Mouse (Mus musculus) lung, adult 2 months (tissue): Measurements from ENCODE around the gene Ldah. TPM values are rescaled to one million over a fixed set of nuclear protein-coding genes. Genes with fewer than 3 reads are reported as not detected.
A peak's percentile ranks its signal among the peaks of the same experiment; 100 is the strongest.

Experiments
- DNase-seq: peaks from one replicate; pipeline ENCODE4 v3.0.0; 2022
- H3K4me1 ChIP-seq: fragments of 200-500 bp; 2 replicates; pipeline ENCODE4 v1.6.1; 2011; ENCODE audit warnings: low read length; ENCODE audit not compliant: control insufficient read depth, insufficient read depth
- H3K4me3 ChIP-seq: fragments of 200-500 bp; replicated peaks from 2 replicates; pipeline ENCODE3; 2011; ENCODE audit warnings: low read depth, mild to moderate bottlenecking, control low read depth, low read length; ENCODE audit errors: extremely low read depth
- CTCF ChIP-seq: fragments of 200-500 bp; IDR thresholded peaks from 2 replicates; pipeline ENCODE4 v1.5.1; 2011; ENCODE audit warnings: mild to moderate bottlenecking, low read length, control low read depth; ENCODE audit not compliant: insufficient read depth
- POLR2A ChIP-seq: fragments of 200-500 bp; IDR thresholded peaks from 2 replicates; pipeline ENCODE4 v1.6.1; 2011; ENCODE audit warnings: low read depth, mild to moderate bottlenecking, control low read depth, low read length, borderline replicate concordance; ENCODE audit errors: extremely low read depth
- WGBS: fragments of 180-500 bp; shearing (Covaris S2); methylation state at CpG from one replicate; pipeline ENCODE4 v1.1.7; 2018; 5-methylcytosine and 5-hydroxymethylcytosine counted together
- polyA plus RNA-seq: library from polyadenylated mRNA; depleted of rRNA; stranded (reverse); fragments of >200 nt; gene quantifications from 2 replicates; pipeline ENCODE4 v1.2.3, GENCODE M21; 2012; rRNA removed

Gene Ldah
- polyA plus RNA-seq, 1 experiment: 33.1 TPM

- H3K4me3 ChIP-seq: no peak overlapping the region
- 82% methylated on average over 13 of the region's 13 CpGs for WGBS
- DNase-seq: no peak
- TF ChIP-seq POLR2A (no peak), CTCF (no peak)
- peaks cover 8% of the 10 kb centered on the region for H3K4me1 ChIP-seq
Observed at GRCm38 (mm10) chr12:8325245-8325942, 117.5 kb downstream of the Ldah start.

- 85% methylated on average over 17 of the region's 17 CpGs for WGBS
- no peak for DNase-seq
- H3K4me3 ChIP-seq: no peak overlapping the region
- peaks cover 8% of the 10 kb centered on the region for H3K4me1 ChIP-seq
- TF ChIP-seq CTCF (no peak), POLR2A (no peak)
Observed at GRCm38 (mm10) chr12:8325943-8326522, 118.1 kb downstream of the Ldah start.

- TF ChIP-seq POLR2A (no peak), CTCF (peak; percentile 83)
- WGBS: 22% methylated on average over 17 of the region's 17 CpGs
- H3K4me1 ChIP-seq: peaks cover 8% of the 10 kb centered on the region
- DNase-seq: peak; percentile 90
- H3K4me3 ChIP-seq: no peak overlapping the region
Observed at GRCm38 (mm10) chr12:8326825-8327674, 119.1 kb downstream of the Ldah start.

- 83% methylated on average over 1 of the region's 1 CpGs for WGBS
- Histone ChIP-seq H3K4me3 (no peak overlapping the region), H3K4me1 (peaks cover 8% of the 10 kb centered on the region)
- TF ChIP-seq POLR2A (no peak), CTCF (no peak)
- no peak for DNase-seq
Observed at GRCm38 (mm10) chr12:8327675-8328053, 119.8 kb downstream of the Ldah start.

- Histone ChIP-seq H3K4me3 (no peak overlapping the region), H3K4me1 (peaks cover 8% of the 10 kb centered on the region)
- no peak for TF ChIP-seq POLR2A
- no peak for TF ChIP-seq CTCF
- no peak for DNase-seq
- WGBS: 94% methylated on average over 7 of the region's 7 CpGs
Observed at GRCm38 (mm10) chr12:8329236-8329635, 121.3 kb downstream of the Ldah start.

GRCm38 (mm10) chr12:8331489-8332173 lies 123.7 kb downstream of the Ldah start:
- WGBS: 73% methylated on average over 14 of the region's 14 CpGs
- no peak for DNase-seq
- TF ChIP-seq CTCF: no peak
- no peak for TF ChIP-seq POLR2A
- Histone ChIP-seq H3K4me1 (peaks cover 8% of the 10 kb centered on the region), H3K4me3 (no peak overlapping the region)

GRCm38 (mm10) chr12:8332174-8332542 lies 124.3 kb downstream of the Ldah start:
- Histone ChIP-seq H3K4me1 (peaks cover 6% of the 10 kb centered on the region), H3K4me3 (no peak overlapping the region)
- no peak for DNase-seq
- WGBS: 77% methylated on average over 5 of the region's 5 CpGs
- TF ChIP-seq CTCF: no peak
- TF ChIP-seq POLR2A: no peak

GRCm38 (mm10) chr12:8333617-8334016 lies 125.7 kb downstream of the Ldah start:
- DNase-seq: no peak
- Histone ChIP-seq H3K4me3 (no peak overlapping the region), H3K4me1 (peaks cover 6% of the 10 kb centered on the region)
- 82% methylated on average over 8 of the region's 8 CpGs for WGBS
- no peak for TF ChIP-seq POLR2A
- no peak for TF ChIP-seq CTCF

GRCm38 (mm10) chr12:8334261-8334660 lies 126.4 kb downstream of the Ldah start:
- WGBS: 60% methylated on average over 4 of the region's 4 CpGs
- H3K4me3 ChIP-seq: no peak overlapping the region
- TF ChIP-seq POLR2A (no peak), CTCF (no peak)
- H3K4me1 ChIP-seq: peaks cover 6% of the 10 kb centered on the region
- DNase-seq: no peak

Other genes starting within 250 kb of the Ldah start
- gene Apob, start 230.5 kb upstream of the Ldah start, polyA plus RNA-seq: 0.16 and 0.32 TPM in 2 replicates
- 0.24 and 0.25 TPM in 2 replicates for gene Gdf7, start 93.8 kb downstream of the Ldah start, polyA plus RNA-seq
- gene Hs1bp3, start 105.3 kb downstream of the Ldah start, polyA plus RNA-seq: 21.7 and 25.8 TPM in 2 replicates